Mouse (Mus musculus) megakaryocyte, embryonic 14.5 days (primary cell): ENCODE measurements at regions not wholly inside any gene's neighbourhood (a gene's known extent, or its start where the extent isn't known, plus 50 kb on each side); places are given as distances from the start of the nearest gene placed in this dataset.

Source experiments
- FLI1 ChIP-seq: IDR thresholded peaks from 2 replicates; pipeline ENCODE4 v1.6.1; 2012; ENCODE audit warnings: low read length, inconsistent platforms, mixed read lengths
- GATA1 ChIP-seq: IDR thresholded peaks from 3 replicates; pipeline ENCODE4 v1.6.1; 2012; ENCODE audit warnings: mixed read lengths, low read length, inconsistent platforms, borderline replicate concordance

- TF ChIP-seq GATA1 (peak; percentile 17; the same call in 1 of the 3 replicates), FLI1 (no peak)
These were observed 180.7 kb upstream of the Azi2 start for GRCm38 (mm10) chr9:117859580-117860045.
